Mouse (Mus musculus): ENCODE results near the gene Spag8.

Gene Spag8

DNA sequence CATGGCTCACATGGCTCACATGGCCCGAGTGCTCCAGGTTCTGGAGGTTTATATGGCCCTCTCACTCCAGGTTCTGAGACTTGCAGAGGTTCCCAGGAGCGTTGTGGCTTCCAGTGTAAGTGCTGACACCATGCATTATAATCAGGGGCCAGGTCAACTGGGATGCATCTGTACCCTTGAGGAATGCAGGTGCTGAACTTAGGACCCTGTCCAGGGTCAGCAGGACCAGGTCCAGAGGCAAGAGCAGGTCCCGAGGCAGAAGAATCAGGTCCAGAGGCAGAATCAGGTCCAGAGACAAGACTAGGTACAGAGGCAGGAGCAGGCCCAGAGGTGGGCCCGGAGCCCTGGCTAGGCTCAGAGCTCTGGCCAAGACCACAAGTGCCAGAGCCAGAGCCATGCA, 668 bp downstream of the Spag8 start:
- DNase-seq (ENCODE audit: low read depth, low spot score), result no peak

DNA sequence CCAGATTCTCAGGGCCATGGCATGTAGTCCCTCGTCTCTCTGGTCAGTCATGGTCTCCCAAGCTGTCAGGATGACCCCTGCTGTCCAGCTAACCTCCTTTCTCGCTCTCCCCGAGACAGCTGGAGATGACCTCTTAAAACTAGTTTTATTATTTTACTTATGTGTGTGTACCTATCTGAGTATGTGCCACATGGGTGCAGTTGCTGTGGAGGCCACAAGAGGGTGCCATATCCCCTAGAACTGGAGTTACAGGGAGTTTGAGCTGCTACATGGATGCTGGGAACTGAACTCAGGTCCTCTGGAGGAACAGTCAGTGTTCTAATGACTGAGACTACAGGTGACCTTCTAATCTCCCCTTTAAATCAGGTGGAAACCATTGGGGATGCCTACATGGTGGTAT, 3.6 kb downstream of the Spag8 start:
- DNase-seq (ENCODE audit: low read depth, low spot score), result peak; percentile 61

DNA sequence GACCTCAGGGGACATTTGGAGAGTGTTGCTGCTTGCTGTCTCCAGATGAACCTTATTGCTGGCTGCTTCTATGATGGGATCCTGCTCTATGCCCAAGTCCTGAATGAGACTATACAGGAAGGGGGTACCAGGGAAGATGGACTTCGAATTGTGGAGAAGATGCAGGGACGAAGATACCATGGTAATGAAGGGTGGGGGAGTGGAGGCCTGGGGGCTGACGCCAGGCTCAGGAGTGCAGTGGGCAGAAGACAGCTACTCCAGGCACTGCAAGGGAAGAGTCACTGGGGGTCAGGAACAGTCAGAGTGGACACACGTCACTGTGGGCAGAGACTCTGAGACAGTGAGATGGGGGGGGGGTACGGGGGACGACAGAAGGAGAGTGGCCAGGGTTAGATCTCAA, 12.9 kb downstream of the Spag8 start:
- no peak for DNase-seq (ENCODE audit: low read depth, low spot score)

DNA sequence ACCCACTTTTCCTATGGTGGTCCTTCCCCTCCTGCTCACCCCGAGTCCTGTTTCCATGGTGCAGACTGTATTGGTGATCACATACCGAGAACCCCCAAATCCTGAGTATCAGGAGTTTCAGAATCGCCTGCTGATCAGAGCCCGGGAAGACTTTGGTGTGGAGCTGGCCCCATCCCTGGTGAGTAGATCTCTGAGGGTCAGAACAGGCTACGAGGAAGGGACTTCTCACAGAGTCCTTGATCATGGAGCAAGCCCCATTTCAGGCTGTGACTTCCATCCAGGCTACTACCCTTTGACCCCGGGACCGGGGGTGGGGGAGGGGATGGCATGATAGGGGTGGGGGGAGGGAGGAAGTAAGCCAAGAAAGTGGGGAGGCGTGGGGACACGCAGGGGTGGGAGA, 13.3 kb downstream of the Spag8 start:
- no peak for DNase-seq (ENCODE audit: low read depth, low spot score)

DNA sequence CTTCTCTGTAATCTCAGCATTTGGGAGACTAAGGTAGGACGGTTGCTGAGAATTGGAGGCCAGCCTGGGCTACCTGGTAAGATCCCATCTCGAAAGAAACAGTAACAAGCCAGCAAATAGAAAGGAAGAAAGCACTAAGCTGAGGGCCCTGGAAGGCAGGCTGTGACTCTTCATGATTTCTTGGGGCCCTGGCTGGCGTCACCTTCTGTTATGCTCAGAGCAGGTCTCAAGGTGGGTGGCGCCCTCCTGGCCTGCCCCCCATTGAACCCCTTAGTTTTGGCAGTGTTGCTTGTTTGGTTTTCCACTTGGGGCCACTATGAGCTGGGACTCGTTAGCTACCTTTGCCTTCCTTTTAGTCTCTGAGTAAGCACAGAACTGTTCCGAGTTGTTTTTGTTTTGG, 16.6 kb downstream of the Spag8 start:
- DNase-seq (ENCODE audit: low read depth, low spot score), result no peak

DNA sequence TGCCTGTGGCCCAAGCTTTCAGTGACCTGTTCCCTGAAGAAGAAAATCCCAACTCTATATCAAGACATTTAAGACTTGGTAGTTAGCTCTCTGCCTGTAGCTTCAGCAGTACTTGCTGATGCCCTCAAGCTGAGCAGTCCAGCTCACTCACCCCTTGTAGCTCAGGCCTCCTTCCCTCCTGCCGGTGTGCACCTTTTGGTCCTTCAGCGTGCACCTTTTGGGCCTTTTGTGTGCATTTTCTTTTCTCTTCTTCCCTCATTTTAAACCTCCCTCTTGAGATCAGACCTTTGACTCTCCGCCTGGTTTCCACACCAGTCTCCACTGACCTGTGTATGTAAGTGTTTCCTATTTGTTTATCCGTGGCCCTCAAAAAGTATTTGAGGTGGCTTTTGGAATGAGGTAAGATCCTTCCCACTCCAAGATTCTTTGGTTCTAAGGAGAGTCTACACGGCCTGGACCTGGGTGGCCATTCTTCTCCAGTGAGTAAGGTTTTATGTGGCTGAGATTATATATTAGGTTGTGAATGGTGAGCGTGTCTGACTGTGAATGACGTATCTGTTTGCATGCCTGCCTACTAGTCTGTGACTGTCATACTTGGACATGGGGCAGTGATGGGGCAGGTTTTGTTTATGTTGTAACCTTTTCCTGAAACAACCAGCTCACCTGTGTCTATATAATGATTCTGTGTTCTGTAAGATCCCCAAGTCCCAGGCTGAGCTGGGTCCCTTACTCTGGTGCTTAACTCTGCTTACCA, 18.6 kb downstream of the Spag8 start:
- no peak for DNase-seq (ENCODE audit: low read depth, low spot score)

DNA sequence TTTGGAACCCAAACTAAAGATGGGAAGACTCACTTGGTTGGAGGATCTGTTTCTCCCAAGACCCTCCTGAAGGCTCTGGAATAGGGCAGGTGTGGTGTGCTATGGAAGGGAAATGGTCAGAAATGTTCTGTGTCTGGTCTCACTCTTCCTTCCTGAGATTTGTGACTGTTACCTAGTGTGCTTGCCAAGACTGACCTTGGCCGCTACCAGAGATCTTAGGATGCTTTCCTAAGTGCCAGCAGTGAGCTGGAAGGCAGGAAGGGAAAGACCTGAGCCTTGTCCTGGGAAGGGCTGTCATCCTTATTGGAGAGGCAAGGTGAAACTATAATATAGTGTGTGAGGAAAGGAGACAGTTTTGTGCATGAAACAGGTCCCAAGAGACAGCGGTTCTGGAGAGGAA, 19.7 kb downstream of the Spag8 start:
- DNase-seq (ENCODE audit: low read depth, low spot score), result no peak

DNA sequence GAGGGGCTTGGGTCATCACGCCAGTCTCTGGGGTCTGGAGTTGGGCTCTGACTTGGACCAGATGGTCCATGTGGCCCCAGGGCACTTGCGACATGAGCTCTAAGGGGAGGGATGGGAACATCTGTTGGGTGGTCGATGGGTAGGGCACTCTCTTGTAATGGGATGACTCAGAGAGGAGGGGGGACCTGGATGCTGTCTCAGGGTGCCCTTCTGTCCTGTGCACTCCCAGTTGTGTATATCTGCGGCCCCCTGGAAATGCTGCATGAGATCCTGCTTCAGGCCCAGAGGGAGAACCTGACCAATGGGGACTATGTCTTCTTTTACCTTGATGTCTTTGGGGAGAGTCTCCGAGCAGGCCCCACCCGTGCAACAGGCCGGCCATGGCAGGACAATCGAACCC, 20.1 kb downstream of the Spag8 start:
- DNase-seq (ENCODE audit: low read depth, low spot score), result no peak

DNA sequence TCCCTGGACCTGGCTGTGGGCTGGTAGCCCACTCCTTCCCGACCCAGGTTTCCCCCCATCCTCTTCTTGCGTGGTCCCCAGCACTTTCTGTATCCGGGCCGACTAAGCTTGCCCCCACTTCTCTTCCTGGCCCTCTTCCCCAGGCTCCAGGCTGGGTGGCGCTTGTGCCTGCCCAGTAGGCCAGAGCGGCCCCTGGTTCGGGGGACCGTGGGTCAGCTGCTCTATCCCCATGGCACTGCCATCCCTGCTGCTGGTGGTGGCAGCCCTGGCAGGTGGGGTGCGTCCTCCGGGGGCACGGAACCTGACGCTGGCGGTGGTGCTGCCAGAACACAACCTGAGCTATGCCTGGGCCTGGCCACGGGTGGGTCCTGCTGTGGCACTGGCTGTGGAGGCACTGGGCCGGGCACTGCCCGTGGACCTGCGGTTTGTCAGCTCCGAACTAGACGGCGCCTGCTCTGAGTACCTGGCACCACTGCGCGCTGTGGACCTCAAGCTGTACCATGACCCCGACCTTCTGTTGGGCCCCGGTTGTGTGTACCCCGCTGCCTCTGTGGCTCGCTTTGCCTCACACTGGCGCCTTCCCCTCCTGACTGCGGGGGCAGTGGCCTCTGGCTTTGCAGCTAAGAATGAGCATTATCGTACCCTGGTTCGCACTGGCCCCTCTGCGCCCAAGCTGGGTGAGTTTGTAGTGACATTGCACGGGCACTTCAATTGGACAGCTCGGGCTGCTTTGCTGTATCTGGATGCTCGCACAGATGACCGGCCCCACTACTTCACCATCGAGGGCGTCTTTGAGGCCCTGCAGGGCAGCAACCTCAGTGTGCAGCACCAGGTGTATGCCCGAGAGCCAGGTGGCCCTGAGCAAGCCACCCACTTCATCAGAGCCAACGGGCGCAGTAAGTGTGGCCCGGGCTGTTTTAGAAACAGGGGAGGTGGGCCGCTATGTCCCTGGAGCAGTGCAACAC, 21.2 kb downstream of the Spag8 start:
- DNase-seq (ENCODE audit: low read depth, low spot score), result no peak

DNA sequence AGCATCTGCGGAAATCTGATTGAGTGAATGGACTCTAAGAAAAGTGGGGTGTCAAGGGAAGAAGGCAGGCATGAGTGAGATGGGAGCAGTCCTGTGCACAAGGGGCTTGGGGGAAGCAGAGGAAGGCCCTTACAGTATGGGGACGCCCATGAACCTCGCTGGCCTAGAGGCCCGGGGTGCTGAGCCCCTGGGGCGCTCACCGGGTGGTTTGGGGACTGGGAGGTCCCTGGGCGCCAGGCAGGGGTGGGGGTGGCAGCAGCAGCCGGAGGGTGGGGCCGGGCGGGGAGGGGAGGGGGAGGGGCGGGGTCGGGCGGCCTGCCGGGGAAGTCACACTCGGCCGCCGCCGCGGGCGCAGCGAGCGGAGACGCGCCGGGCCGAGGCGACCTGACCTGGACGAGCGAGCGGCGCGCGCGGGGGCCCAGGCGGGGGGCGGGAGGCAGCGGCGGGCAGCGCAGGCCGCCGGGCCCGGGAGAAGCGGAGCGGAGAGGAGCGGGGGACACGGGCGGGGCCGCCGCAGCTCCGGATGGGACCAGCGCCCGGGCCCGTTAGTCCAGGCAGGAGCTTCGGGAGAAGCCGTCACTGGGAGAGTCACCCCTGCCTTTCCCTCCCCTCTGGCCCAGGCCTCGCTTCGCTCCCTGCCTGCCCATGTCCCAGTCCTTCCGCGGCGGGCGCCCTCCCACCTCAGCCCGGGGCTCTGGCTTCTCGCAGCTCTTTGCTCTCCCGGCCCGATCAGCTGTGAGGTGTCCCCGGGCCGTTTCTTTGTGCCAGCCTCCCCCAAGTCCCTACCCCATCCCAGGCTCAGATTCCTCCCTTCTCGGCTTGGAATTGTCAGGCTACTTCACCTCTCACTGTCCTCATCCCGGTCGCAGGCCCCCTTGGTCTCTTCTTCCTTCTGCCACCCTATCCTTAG, 22.1 kb downstream of the Spag8 start, which contains the start of gene Npr2:
TSS of gene Npr2 (plus strand) at position 890 of the 910 bp plus-strand sequence.
- peak; percentile 55 for DNase-seq (ENCODE audit: low read depth, low spot score)

DNA sequence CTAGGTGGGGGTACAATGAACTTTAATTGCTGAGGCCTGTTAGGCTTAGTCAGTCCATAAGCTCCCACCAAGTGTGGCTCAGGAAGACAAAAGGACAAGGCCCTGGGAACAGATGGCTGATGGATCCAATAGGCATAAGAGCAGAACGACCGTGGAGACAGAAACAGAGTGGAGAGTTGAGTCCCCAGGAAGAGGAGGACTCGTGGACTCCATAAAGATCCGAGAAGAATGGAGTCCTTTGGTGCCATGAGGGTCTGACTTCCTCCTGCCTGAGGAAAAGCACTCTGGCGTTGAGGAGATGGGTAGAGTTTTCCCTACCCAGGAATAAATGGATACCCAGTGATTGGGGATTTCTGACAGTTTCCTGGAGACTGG, 22.7 kb downstream of the Spag8 start:
- peak; percentile 28 for DNase-seq (ENCODE audit: low read depth, low spot score)

DNA sequence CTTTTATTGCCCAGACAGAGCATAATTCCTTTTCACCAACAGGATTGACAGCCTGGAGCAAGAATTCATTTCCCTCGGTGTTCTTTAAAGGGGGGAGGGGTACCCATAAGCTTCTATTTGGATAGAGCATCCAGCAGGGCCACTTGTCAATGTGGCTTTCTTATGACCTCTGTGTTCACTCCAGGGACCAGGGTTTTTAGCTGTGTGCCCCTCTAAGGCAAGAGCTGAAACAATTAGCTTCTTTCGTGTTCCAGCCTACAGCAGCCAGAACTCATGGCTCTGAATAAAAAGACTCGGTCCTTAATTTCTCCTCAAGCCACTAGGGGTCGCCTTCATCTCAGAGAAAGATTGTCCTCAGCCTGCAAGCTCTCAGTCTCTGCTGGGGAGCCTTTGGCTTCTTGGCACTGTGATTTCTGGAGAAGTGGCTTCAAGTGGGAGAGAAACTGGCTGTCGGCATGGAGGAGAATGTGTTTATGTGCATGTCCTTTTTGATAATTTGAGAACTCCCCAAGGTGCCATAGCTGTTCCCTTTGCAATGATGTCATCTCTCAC, 23.3 kb downstream of the Spag8 start:
- DNase-seq (ENCODE audit: low read depth, low spot score), result peak; percentile 86

DNA sequence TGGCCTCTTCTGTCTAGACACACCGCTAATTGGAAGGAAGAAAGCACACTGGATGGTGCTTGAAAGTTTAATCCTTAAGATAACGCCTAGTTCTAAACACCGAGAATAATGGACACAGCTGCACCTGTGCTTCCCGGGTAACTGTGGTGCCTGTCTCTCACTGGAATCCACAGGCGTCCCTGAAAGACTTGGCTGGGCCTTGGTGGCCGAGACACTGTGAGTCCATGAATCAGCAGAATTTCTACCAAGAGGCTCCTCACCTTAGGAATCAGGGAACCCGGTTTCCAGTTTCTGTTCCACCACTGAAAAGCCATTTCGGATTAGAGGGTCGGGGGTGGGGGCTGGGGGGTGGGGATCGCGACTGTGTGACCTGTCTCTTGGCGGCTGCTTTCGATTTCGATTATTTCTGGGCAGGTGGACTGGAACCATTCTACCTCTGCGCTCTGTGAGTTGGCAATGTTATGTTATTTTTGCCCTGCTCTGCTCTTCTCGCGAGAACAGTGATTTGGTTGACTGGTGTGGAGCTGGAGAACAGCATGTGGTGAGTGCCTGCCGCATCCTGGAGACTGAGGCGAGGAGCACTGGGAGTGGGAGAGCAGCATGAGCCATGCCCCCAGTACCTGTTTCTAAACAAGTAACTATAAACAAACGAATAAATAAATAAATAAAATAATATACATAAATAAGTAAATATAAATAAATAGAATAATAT, 24.1 kb downstream of the Spag8 start:
- peak; percentile 82 for DNase-seq (ENCODE audit: low read depth, low spot score)

DNA sequence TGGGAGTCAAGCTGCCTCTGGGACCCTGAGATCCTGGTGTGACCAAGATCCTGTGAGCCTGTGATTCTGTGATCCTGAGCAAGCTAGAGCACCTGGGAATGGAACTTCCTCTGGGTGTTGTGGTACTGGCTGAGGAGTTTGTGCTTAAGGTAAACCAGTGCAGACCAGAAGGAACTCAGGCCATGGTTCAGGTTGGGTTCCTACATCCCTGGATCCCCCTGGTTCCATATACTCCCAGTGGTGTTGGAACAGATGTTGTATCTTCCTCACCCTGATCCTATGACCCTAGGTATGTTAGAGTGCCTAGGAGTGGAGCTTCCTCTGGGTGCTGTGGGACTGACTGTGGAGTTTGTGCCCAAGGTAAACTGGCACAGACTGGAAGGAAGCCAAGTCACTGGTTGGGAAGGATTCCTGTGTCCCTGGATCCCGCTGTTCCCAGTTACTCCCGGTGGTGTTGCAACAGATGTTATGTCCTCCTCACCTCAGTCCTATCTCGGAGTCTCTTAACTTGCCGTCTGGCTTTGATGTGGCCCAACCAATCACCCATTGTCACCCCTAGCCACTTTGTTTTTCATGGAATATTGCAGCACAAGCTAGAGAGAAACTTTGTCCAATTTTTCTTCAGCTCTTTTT, 33.1 kb downstream of the Spag8 start:
- no peak for DNase-seq (ENCODE audit: low read depth, low spot score)

DNA sequence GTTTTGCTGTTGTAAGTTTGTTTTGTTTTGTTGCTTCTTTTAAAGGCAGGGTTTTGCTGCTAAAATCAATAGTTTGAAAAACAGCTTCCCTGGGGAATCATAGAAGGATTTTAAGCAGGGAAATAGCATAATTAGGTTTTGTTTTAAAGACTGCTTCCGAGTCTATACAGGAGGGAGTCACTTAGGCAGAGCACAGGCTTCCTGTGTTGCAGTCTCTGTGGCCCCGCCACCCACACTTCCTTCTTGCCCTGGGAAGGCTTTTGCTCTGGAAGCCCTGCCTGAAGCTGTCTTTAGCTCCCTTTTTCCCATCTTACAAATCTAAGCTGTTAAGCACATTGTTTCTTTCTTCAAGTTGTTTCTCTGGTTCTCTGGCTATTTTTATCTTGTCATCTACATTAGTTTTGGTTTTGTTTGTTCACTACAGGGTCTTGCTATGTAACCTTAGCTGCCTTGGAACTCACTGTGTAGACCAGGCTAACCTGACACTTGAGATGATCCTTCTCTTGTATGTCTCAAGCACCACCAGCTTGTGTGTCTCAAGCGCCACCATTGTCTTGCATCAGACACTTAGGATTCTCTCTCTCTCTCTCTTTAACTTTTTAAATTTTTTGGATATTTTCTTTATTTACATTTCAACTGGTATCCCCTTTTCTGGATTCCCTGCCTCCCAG, 40.2 kb downstream of the Spag8 start:
- no peak for DNase-seq (ENCODE audit: low read depth, low spot score)

DNA sequence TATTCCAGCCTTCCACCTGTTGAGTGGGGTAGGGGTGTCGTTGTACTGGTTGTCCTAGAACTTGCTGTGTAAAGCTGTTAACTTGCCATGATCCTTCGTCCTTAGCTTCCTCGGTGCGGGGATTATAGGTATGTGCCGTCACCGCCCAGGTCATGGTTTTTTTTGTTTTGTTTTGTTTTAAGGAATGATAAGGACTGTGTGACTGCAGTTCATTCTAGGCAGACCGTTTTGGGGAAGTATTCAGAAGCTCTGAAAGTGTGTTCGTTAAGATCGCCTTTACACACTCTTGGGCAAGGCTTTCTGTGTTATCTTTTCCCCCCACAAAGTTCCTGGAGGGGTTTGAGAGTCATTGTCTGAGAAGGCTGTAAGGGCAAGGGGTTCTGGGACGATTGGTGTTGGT, 40.9 kb downstream of the Spag8 start:
- no peak for DNase-seq (ENCODE audit: low read depth, low spot score)

DNA sequence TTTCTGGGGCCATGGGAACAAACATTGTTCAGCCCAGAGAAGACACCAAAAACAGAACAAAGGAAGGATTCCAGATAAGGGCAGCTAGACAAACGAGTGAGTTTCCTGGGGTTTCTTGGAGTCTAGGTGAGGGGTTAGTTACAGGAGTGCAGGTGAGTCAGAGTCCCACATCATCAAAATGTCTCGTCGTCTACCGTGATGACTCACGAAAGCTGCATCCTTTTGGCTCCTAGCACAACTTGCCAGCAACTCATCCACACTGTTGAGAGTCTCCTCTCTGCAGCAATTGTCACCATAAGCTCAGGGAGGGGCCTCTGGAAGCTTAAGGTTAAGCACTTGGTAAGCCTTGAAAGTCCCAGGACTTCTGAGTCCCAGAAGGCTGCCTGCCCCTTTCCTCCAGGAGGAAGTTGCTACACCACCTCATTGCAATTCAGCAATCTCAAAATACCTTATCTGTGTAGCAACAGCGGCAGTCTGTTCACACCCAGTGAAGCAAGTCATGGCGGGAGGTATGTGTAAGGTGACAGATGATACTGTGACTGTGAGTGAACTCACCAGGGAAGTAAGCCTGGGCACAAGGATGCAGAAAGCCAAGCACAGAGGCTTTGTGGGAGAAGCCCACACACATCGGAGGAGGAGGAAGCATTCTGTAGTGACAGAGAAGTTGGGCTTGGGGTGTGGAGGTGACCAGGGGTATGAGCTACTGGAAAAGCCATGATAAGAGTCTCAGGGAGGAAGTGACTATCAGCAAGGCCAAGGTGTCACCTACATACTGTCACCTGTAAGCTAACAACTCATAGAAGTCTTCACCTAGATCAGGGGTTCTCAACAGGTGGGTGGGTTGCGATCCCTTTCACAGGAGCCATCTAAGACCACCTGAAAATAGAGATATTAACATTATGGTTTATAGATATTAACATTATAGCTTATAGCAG, 48.4 kb downstream of the Spag8 start:
- DNase-seq (ENCODE audit: low read depth, low spot score), result no peak

DNA sequence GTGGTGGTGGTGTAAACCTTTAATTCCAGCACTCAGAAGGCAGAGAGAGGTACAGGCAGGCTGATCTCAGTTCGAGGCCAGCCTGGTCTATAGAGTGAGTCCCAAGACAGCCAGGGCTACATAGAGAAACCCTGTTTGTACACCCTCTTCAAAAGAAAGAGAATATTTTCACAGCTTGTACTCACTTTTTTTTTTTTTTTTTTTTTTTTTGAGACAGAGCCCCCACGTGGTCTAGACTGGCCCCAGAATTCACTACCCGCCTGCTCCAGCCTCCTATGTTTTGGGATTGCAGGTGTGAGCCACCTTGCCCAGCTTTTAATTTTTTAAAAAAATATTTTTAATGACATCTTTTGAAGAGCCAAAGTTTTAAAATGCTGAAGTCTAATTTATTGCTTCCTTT, 49.3 kb downstream of the Spag8 start:
- no peak for DNase-seq (ENCODE audit: low read depth, low spot score)
